Comparison of ENCODE assay signal across 45 mouse cellular contexts in genomic region chr11:62992545-62993242, GRCm38 (mm10). TPM values are rescaled to one million over a fixed set of nuclear protein-coding genes. Genes with fewer than 3 reads are reported as not detected.
"Had no signal": no experiment of that assay in that cellular context is flagged by ENCODE, and none has a peak within 500 bp of the region (broad histone marks: within the 10 kb centered on the region; RNA-seq: fewer than 3 reads in every experiment).

No protein-coding gene starts in this region.

- H3K27ac ChIP-seq: heart, embryonic 13.5 days; heart, embryonic 15.5 days; hindbrain, embryonic 10.5 days; hindbrain, embryonic 12.5 days; hindbrain, embryonic 13.5 days; hindbrain, embryonic 14.5 days; hindbrain, embryonic 15.5 days; hindbrain, postnatal 0 days; intestine, embryonic 15.5 days; kidney, embryonic 15.5 days; kidney, postnatal 0 days; layer of hippocampus, adult 2 months; left cerebral cortex, adult 2 months had no signal

- H3K9ac ChIP-seq: heart, embryonic 12.5 days; heart, embryonic 13.5 days; heart, embryonic 15.5 days; hindbrain, embryonic 12.5 days; hindbrain, embryonic 13.5 days; hindbrain, embryonic 14.5 days; hindbrain, embryonic 15.5 days; intestine, embryonic 15.5 days; kidney, embryonic 15.5 days had no signal

- H3K4me2 ChIP-seq: heart, embryonic 11.5 days; heart, embryonic 12.5 days; heart, embryonic 13.5 days; heart, embryonic 15.5 days; hindbrain, embryonic 12.5 days; hindbrain, embryonic 13.5 days; hindbrain, embryonic 14.5 days; hindbrain, embryonic 15.5 days; intestine, embryonic 15.5 days; kidney, embryonic 15.5 days had no signal

- H3K4me3 ChIP-seq: heart, embryonic 12.5 days; heart, embryonic 13.5 days; heart, embryonic 15.5 days; hindbrain, embryonic 10.5 days; hindbrain, embryonic 12.5 days; hindbrain, embryonic 13.5 days; hindbrain, embryonic 15.5 days; intestine, embryonic 15.5 days; kidney, embryonic 15.5 days; layer of hippocampus, adult 2 months; left cerebral cortex, adult 2 months had no signal

- ATAC-seq: hindbrain, embryonic 16.5 days; hindbrain, postnatal 0 days; inflammation-experienced regulatory T-cells, adult 6 months; intestine, embryonic 15.5 days; intestine, embryonic 16.5 days; intestine, postnatal 0 days had no signal

- DNase-seq: heart, postnatal 10 days; heart, postnatal 36 days; heart, postnatal 4 days; kidney, adult 11 months; kidney, adult 18-20 months; kidney, adult 2 months; kidney, adult 8-10 months; kidney, adult 9 months; kidney, postnatal 10 days; kidney, postnatal 14 days; kidney, postnatal 25 days; kidney, postnatal 36 days; layer of hippocampus, adult 9-11 months; layer of hippocampus, postnatal 36 days had no signal

- H3K27me3 ChIP-seq: heart, embryonic 12.5 days; heart, embryonic 13.5 days; heart, embryonic 15.5 days; hindbrain, embryonic 12.5 days; hindbrain, embryonic 13.5 days; hindbrain, embryonic 15.5 days; intestine, embryonic 15.5 days; kidney, embryonic 15.5 days had no signal

- H3K36me3 ChIP-seq: heart, embryonic 12.5 days; heart, embryonic 13.5 days; heart, embryonic 15.5 days; hindbrain, embryonic 10.5 days; hindbrain, embryonic 12.5 days; hindbrain, embryonic 13.5 days; hindbrain, embryonic 15.5 days; intestine, embryonic 15.5 days; kidney, embryonic 15.5 days had no signal

- H3K9me3 ChIP-seq: heart, embryonic 13.5 days; heart, embryonic 15.5 days; hindbrain, embryonic 10.5 days; hindbrain, embryonic 12.5 days; hindbrain, embryonic 13.5 days; hindbrain, embryonic 15.5 days; intestine, embryonic 15.5 days; kidney, embryonic 15.5 days had no signal

RNA-seq across cellular contexts. Expression of gene Cdrt4, which starts 41.7 kb away (rescaled TPM):
- total RNA-seq: heart, adult 8-10 months; heart, postnatal 10 days; heart, postnatal 36 days; hematopoietic stem cell, adult 5-6 weeks; hindbrain, postnatal 0 days; layer of hippocampus, adult 18-20 months; layer of hippocampus, adult 2 months; layer of hippocampus, postnatal 10 days; layer of hippocampus, postnatal 14 days; left cerebral cortex, adult 18-20 months; left cerebral cortex, adult 2 months; left cerebral cortex, adult 8-10 months had no signal
- polyA plus RNA-seq: heart, embryonic 11.5 days; heart, embryonic 12.5 days; heart, embryonic 13.5 days; heart, embryonic 14.5 days; heart, embryonic 15.5 days; hindbrain, embryonic 11.5 days; hindbrain, embryonic 12.5 days; hindbrain, embryonic 14.5 days; hindbrain, embryonic 15.5 days; inflammation-experienced regulatory T-cells, adult 6 months; intestine, embryonic 15.5 days; intestine, embryonic 16.5 days; intestine, postnatal 0 days; kidney, adult 2 months; kidney, embryonic 14.5 days; kidney, embryonic 15.5 days; kidney, embryonic 16.5 days; large intestine, adult 2 months had no signal
